Mouse (Mus musculus): ENCODE results near the gene Cx3cl1.
A peak's percentile ranks its signal among the peaks of the same experiment; 100 is the strongest.

Gene Cx3cl1

GRCm38 (mm10) chr8:94801293-94802095, 29.7 kb downstream of the Cx3cl1 start:
- peak; percentile 71 to 78 for DNase-seq

GRCm38 (mm10) chr8:94802375-94802774, 30.6 kb downstream of the Cx3cl1 start:
- no peak for DNase-seq

DNA sequence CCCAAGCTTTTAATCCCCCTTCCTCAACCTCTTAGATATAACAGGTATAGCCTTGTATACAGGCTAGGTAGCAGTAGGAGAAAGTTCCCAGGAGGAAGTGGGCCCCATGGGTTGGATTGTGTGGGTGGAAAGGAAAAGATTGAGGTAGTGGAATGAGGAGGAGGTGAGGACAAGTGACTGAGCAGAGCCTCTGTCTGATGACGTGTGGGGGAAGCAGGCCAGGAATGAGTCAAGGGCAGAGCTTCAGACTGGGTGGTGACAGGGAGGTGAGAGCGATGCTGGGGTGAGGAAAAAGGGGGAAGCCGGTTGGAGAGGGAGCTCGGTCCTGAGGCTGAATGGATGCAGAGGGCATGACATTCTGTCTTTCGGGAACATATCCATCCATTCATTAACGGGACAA, 31.7 kb downstream of the Cx3cl1 start:
- no peak for DNase-seq

DNA sequence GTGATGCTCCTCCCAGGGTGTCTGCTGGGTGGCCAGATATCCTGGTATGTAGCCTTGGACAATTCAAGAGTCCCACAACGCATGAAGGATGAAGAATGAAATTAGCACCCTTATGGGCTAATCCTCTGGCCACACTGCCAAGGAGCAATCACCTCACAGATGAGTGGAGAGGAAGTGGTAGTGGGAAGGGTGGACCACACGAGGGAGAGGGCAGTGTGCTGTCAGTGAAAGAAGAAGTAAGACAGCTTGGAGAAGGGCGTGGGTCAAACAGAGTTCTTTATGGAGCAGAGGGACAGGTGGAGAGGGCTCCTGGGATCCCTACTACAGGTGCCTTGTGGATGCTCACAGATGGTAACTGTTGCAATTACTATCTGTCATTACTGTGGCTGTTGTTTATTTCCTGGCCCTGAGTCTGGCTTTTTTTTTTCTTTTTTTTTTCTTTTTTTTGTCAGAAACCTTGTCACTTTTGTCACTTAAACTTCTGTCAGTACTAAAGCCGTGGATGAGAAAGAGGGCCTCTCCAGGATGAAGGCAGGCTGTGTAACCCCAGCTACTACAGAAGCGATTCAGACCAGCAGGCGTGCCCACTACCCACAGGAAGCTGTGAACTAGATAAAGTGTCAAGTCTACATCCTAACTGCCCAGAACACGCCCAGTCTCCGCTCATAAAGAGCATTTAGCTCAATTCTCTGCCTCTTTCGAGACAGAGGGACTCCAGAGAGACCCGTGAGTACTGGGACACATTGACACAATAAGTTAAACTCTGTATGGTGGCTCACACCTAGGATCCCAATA, 32.9 kb downstream of the Cx3cl1 start:
- DNase-seq: no peak

DNA sequence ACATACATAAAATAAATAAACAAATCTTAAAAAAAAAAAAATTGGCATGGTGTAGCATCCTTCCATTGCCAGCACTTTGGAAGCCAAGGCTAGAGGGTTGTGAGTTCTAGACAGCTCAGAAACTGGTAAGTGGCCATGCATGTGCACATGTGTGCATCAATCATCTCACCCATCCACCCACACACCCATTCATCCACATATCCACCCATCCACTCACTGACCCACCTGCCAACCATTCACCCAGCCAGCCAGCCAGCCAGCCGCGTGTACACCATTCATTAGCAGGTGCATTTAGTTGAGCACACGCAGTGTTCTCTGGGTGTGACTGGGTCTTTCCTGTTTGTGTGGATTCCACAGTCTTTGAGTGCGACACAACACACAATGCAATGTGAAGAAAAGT, 34.0 kb downstream of the Cx3cl1 start:
- no peak for DNase-seq

DNA sequence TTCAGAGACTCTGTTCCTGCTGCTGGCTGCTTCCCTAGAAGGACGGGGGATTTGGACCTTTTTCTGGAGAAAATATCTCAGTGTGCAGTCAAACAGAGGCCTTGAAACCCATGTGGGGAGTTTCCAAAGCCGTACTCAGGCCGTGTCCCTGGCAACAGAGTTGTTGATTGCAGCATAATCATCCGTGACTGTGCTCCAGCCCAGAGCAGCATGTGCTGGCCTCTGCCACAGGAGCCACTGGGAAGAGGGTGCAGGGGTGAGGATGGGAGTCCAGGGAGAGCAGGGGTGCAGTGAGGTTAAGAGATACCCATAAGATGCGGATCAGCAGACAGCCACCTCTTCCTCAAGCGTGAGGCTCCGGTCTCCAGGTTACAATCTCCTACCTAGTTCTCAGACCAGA, 35.7 kb downstream of the Cx3cl1 start:
- DNase-seq: peak in 1 of 2 experiments; percentile 39

GRCm38 (mm10) chr8:94808372-94808771, 36.6 kb downstream of the Cx3cl1 start:
- DNase-seq: no peak

DNA sequence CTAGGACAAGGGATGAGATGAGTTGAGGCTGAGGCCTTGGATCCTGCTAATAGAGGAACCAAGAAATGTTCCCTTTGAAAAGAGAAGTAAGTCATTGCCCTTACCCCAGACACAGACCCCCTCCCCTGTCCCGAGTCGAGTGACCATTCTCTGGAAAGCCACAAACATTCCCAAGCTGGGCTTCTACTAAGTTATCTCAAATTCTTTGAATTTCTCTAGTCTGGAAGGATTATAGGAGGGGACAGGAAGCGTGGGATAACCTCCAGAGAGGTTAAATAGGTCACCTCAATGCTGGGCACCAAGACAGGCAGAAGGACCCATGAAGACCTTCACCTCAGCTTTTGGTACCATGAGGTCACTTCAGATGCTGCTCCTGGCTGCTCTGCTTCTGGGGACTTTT, 38.3 kb downstream of the Cx3cl1 start, which contains the start of gene Ccl17:
TSS of gene Ccl17 (plus strand) at position 301 of the 400 bp plus-strand sequence.
- DNase-seq: no peak

DNA sequence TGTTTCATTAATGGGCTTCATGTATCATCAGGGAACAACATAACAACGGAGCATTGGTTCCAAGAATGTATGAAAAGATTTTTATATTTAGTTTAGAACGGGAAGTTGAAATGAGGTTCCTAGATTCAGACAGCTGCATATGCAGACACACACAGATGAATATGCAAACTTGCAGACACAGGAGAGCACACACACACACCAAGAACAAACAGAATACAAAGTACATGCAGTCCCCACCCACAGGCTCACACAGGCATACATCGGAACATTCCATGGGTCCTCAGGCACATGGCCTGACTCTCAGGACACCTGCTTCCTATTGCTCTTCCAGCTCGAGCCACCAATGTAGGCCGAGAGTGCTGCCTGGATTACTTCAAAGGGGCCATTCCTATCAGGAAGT, 39.0 kb downstream of the Cx3cl1 start:
- DNase-seq: no peak

DNA sequence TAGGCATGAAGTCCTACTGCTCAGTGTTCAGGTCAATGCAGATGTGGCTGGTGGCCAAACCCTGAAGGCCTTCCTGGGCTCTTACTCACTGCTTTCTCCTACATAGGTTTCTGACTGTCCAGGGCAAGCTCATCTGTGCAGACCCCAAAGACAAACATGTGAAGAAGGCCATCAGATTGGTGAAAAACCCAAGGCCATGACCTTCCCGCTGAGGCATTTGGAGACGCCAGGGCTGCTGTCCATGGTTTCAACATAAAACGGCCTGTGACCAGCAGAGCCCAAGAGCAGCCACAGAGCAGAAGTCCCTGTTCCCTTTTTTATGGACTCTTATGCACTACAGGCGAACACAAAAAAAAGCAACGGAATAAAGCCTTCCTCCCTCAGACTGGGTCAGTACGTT, 39.8 kb downstream of the Cx3cl1 start:
- peak; percentile 22 to 27 for DNase-seq

DNA sequence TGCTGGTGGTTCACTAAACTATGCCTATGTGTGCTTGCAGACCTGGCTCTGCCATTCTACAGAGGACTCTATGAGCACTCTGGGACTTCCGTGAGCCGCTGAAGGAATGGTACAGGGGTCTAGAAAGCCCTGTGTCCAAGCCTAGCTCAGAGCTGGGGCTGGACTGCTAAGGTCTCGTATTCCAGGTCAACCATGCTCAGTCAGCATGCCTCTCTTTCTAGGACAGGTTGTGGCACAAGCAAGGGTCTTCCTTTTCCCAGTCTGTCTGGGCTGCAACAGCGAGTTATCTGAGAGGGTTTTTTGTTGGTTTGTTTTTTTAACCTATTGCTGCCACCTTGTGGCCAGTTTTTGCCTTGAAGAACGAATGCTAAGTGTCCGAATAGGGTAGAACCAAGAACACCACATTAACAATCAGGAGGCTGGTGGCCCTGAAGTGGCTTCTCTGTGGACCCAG, 40.9 kb downstream of the Cx3cl1 start:
- DNase-seq: peak; percentile 89 to 90

GRCm38 (mm10) chr8:94814556-94814955, 42.7 kb downstream of the Cx3cl1 start:
- peak; percentile 40 to 50 for DNase-seq

DNA sequence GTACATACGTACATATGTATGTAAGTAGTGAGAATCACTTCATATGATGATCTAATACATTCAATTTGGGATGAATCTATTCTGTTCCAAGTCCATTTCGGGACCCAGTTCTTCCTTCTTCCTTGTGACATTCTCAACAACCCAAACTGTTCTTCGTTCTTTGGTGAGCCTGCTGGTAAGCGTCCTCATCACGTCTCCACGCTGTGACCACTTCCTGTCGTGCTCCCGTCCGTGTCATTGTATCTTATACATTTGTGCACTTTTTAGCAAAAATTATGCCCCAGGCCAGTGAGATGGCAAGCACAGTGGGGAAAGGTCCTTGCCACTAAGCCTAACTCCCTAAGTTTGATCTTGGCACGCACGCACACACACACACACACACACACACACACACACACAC, 46.1 kb downstream of the Cx3cl1 start:
- no peak for DNase-seq

- DNase-seq: no peak
Measured at GRCm38 (mm10) chr8:94819671-94820179, 47.9 kb downstream of the Cx3cl1 start.

- peak; percentile 21 to 40 for DNase-seq
Measured at GRCm38 (mm10) chr8:94820553-94820952, 48.7 kb downstream of the Cx3cl1 start.

GRCm38 (mm10) chr8:94821381-94821780, 49.6 kb downstream of the Cx3cl1 start:
- DNase-seq: no peak

GRCm38 (mm10) chr8:94822637-94823560, 51.1 kb downstream of the Cx3cl1 start:
- peak; percentile 82 to 87 for DNase-seq

- no peak for DNase-seq
Measured at GRCm38 (mm10) chr8:94825170-94825569, 53.4 kb downstream of the Cx3cl1 start.

DNA sequence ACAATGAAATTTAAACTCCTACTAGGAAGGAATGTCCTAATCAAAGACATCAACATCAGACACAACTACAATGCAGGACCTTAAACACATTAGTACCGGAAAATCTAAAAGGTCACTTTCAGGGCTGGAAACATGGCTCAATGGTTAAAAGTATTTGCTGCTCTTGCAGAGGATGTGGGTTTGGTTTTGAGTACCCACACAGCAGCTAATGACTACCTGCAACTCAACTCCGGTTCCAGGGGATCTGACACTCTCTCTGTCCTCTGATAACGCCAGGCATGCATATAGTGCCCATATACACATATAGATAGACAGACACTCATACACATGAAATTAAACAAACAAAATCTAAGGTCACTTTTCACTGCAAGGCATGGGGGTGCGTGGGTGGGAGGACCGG, 54.4 kb downstream of the Cx3cl1 start:
- DNase-seq: no peak

GRCm38 (mm10) chr8:94828284-94828683, 56.5 kb downstream of the Cx3cl1 start:
- DNase-seq: no peak

Measured in kidney, postnatal 4 days (tissue).